Mouse (Mus musculus): Measurements from ENCODE around the gene Tdrd7. TPM values are rescaled to one million over a fixed set of nuclear protein-coding genes. Genes with fewer than 3 reads are reported as not detected.

Tdrd7 gene
- polyA plus RNA-seq, 1 experiment from 2014 or later, result 20.4 TPM

GRCm38 (mm10) chr4:46080261-46080660 lies 115.1 kb downstream of the Tdrd7 start:
- Histone ChIP-seq H3K4me2 (replicated peaks) (no peak overlapping the region), H3K9ac (no peak overlapping the region), H3K36me3 (no peaks in the 10 kb centered on the region), H3K27me3 (no peaks in the 10 kb centered on the region), H3K27ac (no peak overlapping the region), H3K4me1 (0 out of 2 replicates have a peak, but pooled peaks cover 2% of the 10 kb centered on the region), H3K9me3 (replicated peaks) (no peaks in the 10 kb centered on the region), H3K4me3 (no peak overlapping the region)
- 91% methylated on average over 4 of the region's 4 CpGs for WGBS
- ATAC-seq (ENCODE audit: low FRiP score), result no peak

DNA sequence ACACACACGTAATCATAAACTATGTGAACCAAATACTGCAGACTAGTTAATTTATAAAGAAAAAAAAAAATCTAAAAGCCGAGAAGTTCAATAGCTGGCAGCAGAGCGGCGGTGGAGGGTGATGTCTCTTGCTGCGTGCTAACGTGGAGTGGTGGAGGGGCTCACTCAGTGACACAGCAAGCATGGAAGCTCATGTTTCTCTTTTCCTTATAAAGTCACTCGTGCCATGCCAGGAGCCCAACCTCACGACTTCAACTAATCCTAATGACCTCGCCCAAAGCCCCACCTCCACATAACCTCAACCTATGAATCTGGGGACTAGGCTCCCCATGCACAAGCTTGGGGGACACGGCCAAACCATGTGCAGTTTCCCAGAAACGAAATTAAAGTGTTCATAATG lies 117.4 kb downstream of the Tdrd7 start:
- Histone ChIP-seq H3K9ac (no peak overlapping the region), H3K4me3 (no peak overlapping the region), H3K27ac (no peak overlapping the region), H3K36me3 (no peaks in the 10 kb centered on the region), H3K9me3 (replicated peaks) (no peaks in the 10 kb centered on the region), H3K27me3 (no peaks in the 10 kb centered on the region), H3K4me1 (peaks cover 6% of the 10 kb centered on the region; the same call in 1 of the 2 replicates), H3K4me2 (replicated peaks) (no peak overlapping the region)
- no peak for ATAC-seq (ENCODE audit: low FRiP score)
- 75% methylated on average over 11 of the region's 11 CpGs for WGBS

Other genes starting within 250 kb of the Tdrd7 start
- gene Aldh1b1, start 166.3 kb upstream of the Tdrd7 start, polyA plus RNA-seq (2016; fragmentation: Nextera tagmentation; extraction: Ambion mirVana), result 7.4 and 7.6 TPM in 2 replicates
- 47.2 and 48.7 TPM in 2 replicates for gene Igfbpl1, start 138.4 kb upstream of the Tdrd7 start, polyA plus RNA-seq (2016; fragmentation: Nextera tagmentation; extraction: Ambion mirVana)
- gene Stra6l, start 116.7 kb upstream of the Tdrd7 start, polyA plus RNA-seq (2016; fragmentation: Nextera tagmentation; extraction: Ambion mirVana), result 0.43 and 0.64 TPM in 2 replicates
- 0.31 and 1.2 TPM in 2 replicates for gene Ccdc180, start 75.0 kb upstream of the Tdrd7 start, polyA plus RNA-seq (2016; fragmentation: Nextera tagmentation; extraction: Ambion mirVana)
- 4.8 and 5.1 TPM in 2 replicates for gene Tmod1, start 73.6 kb downstream of the Tdrd7 start, polyA plus RNA-seq (2016; fragmentation: Nextera tagmentation; extraction: Ambion mirVana)
- 102 and 105 TPM in 2 replicates for gene Ncbp1, start 173.3 kb downstream of the Tdrd7 start, polyA plus RNA-seq (2016; fragmentation: Nextera tagmentation; extraction: Ambion mirVana)
- 55.6 and 56.1 TPM in 2 replicates for gene Tstd2, start 173.4 kb downstream of the Tdrd7 start, polyA plus RNA-seq (2016; fragmentation: Nextera tagmentation; extraction: Ambion mirVana)
- 31.3 and 33.1 TPM in 2 replicates for gene Xpa, start 231.0 kb downstream of the Tdrd7 start, polyA plus RNA-seq (2016; fragmentation: Nextera tagmentation; extraction: Ambion mirVana)